Mouse (Mus musculus) bone marrow macrophage, adult 2 months (primary cell): ENCODE measurements around the gene Kat5. TPM values are rescaled to one million over a fixed set of nuclear protein-coding genes. Genes with fewer than 3 reads are reported as not detected.

ENCODE experiments used
- H3K27ac ChIP-seq: 2 replicates; pipeline ENCODE4 v1.5.1; 2012; ENCODE audit warnings: low read depth, low read length; ENCODE audit not compliant: insufficient read depth
- H3K4me1 ChIP-seq: 2 replicates; pipeline ENCODE4 v1.6.1; 2012; ENCODE audit warnings: low read length; ENCODE audit not compliant: control insufficient read depth, insufficient read depth
- H3K4me3 ChIP-seq: 2 replicates; pipeline ENCODE4 v1.5.1; 2012; ENCODE audit warnings: mild to moderate bottlenecking, low read length, moderate library complexity; ENCODE audit not compliant: insufficient read depth
- CTCF ChIP-seq: IDR thresholded peaks from 2 replicates; pipeline ENCODE4 v1.5.1; 2012; ENCODE audit warnings: low read depth, mild to moderate bottlenecking, low read length, moderate library complexity
- POLR2A ChIP-seq: IDR thresholded peaks from 2 replicates; pipeline ENCODE4 v1.6.1; 2012; ENCODE audit warnings: mild to moderate bottlenecking, low read depth, low read length, borderline replicate concordance
- polyA plus RNA-seq: library from polyadenylated mRNA; stranded (reverse); fragments of >200 nt; gene quantifications from 2 replicates; pipeline ENCODE4 v1.2.4, GENCODE M21; 2012; ENCODE audit not compliant: missing spikeins, insufficient read depth, insufficient read length

The Kat5 gene
- polyA plus RNA-seq, 1 experiment, result 56.6 TPM

DNA sequence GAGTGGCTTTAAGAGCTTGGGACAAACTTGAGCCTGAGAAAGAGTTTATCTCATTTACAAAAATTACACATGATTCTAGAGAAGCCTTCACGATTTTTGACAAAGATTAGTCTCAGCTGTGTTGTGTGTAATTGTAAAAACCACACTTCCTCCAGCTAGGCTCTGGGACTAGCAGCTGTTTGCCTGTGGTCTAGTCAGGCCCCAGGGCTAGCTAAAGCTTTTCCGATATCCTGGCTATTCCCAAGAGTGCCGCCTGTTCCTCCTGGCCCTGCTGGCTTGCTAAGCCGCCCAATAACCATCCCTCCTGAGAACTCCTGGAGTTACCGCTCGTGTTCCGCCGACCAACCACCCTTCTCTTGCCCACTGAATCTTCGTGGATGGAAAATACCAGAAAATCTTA is 22.1 kb upstream of the Kat5 start:
- no peak overlapping the region for H3K27ac ChIP-seq
- H3K4me3 ChIP-seq, result no peak overlapping the region
- peaks cover 9% of the 10 kb centered on the region for H3K4me1 ChIP-seq
- TF ChIP-seq CTCF (no peak), POLR2A (no peak)

DNA sequence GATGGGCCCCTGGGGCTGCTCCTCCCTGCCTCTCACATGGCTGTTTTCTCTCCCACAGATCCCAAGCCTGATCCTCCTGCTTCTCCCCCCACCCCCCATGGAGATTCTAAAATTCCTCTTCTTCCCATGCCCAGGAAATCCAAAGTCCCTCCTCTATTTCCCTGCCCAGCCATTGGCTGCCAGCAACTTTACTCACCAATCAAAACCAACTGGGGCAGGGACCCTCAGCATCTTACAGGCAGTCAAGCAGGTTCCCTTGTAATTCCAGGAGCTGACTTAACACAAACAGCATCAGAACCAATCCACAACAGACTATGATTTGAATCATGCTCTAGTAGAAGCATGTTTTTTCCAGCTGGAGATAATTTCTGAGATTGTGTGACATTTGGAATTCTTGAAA is 19.9 kb upstream of the Kat5 start:
- H3K4me3 ChIP-seq, result no peak overlapping the region
- TF ChIP-seq CTCF (no peak), POLR2A (no peak)

GRCm38 (mm10) chr19:5625311-5625710 is 15.3 kb upstream of the Kat5 start:
- no peak for TF ChIP-seq CTCF
- TF ChIP-seq POLR2A, result no peak
- no peak overlapping the region for H3K27ac ChIP-seq
- no peak overlapping the region for H3K4me3 ChIP-seq
- peaks cover 15% of the 10 kb centered on the region for H3K4me1 ChIP-seq

More for the DNA sequence above, 19.9 kb upstream of the Kat5 start:
- no peak overlapping the region for H3K27ac ChIP-seq
- peaks cover 6% of the 10 kb centered on the region for H3K4me1 ChIP-seq

DNA sequence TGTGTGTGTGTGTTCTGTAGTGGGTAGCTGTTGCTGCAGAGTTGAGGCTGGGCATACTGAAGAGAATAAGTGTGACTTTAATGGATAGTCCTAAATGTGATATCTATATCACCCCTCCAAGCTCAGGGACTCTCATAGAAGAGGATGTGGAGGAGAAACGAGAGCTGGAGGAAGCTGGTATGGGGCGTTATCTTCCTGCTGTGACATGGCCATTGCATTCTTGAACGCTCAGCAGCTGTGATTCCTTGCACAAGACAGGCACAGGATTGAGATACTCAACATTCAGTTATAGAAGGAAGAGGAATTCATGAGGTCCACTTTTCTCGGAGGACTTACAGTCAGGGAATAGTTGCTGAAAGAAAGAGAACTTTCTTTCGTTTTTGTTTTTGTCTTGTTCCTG is 11.8 kb upstream of the Kat5 start:
- peak overlapping the region; percentile 30; the same call in 1 of the 2 replicates for H3K27ac ChIP-seq
- TF ChIP-seq CTCF, result no peak
- TF ChIP-seq POLR2A, result no peak

GRCm38 (mm10) chr19:5620007-5620406 is 10.0 kb upstream of the Kat5 start:
- Histone ChIP-seq H3K27ac (no peak overlapping the region), H3K4me3 (no peak overlapping the region), H3K4me1 (peaks cover 9% of the 10 kb centered on the region)
- TF ChIP-seq POLR2A (no peak), CTCF (no peak)

More for the DNA sequence above, 11.8 kb upstream of the Kat5 start:
- H3K4me1 ChIP-seq, result peaks cover 15% of the 10 kb centered on the region
- H3K4me3 ChIP-seq, result no peak overlapping the region

- TF ChIP-seq CTCF (no peak), POLR2A (no peak)
- H3K4me3 ChIP-seq, result no peak overlapping the region
- H3K27ac ChIP-seq, result no peak overlapping the region
- H3K4me1 ChIP-seq, result peaks cover 18% of the 10 kb centered on the region
Measured at GRCm38 (mm10) chr19:5614953-5615352, 4.9 kb upstream of the Kat5 start.

DNA sequence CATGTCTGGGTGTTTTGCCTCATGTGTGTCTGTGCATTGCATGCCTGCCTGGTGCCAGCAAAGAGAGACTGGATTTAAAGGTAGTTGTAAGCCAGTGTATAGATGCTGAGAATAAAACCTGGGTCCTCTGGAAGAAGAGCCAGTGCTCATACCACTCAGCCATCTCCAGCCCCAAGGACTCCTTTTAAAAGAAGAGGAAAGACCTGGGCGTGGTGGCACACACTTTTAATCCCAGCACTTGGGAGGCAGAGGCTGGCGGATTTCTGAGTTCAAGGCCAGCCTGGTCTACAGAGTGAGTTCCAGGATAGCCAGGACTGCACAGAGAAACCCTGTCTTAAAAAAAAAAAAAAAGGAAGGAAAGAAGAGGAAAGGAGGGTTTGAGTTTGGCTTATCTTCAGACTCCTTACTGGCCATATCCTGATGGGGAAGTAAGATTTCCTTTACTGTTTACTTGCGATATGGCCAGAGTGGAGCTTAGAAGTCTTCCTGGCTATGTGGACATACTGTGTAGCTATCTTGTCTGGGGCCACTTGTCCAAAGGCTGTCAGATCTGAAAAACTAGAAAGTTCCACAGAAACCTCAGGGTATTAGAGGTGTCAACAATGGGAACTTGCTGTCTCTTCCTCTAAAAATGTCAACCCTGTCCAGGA is 2.9 kb upstream of the Kat5 start:
- peak overlapping the region; percentile 25 for H3K27ac ChIP-seq
- H3K4me1 ChIP-seq, result peaks cover 22% of the 10 kb centered on the region
- TF ChIP-seq CTCF (no peak), POLR2A (no peak)

GRCm38 (mm10) chr19:5611973-5612372 is 1.9 kb upstream of the Kat5 start:
- Histone ChIP-seq H3K4me3 (no peak overlapping the region), H3K27ac (no peak overlapping the region), H3K4me1 (peaks cover 22% of the 10 kb centered on the region)
- TF ChIP-seq CTCF, result no peak
- TF ChIP-seq POLR2A, result no peak

More for the DNA sequence above, 2.9 kb upstream of the Kat5 start:
- no peak overlapping the region for H3K4me3 ChIP-seq

GRCm38 (mm10) chr19:5609171-5609546 is 878 bp downstream of the Kat5 start:
- TF ChIP-seq POLR2A (no peak), CTCF (no peak)
- Histone ChIP-seq H3K27ac (0 out of 2 replicates have a peak overlapping the region, but pooled peaks have one; percentile 2), H3K4me3 (peak overlapping the region; percentile 71), H3K4me1 (peaks cover 24% of the 10 kb centered on the region)

- no peak for TF ChIP-seq POLR2A
- no peak for TF ChIP-seq CTCF
- Histone ChIP-seq H3K4me3 (peak overlapping the region; percentile 71), H3K27ac (no peak overlapping the region), H3K4me1 (peaks cover 28% of the 10 kb centered on the region)
Measured at GRCm38 (mm10) chr19:5608707-5609106, 1.3 kb downstream of the Kat5 start.
